ENCODE assay signal across 10 mouse cellular contexts in genomic region chrX:95738253-95738652, GRCm38 (mm10). TPM values are rescaled to one million over a fixed set of nuclear protein-coding genes. Genes with fewer than 3 reads are reported as not detected.
DNase-seq lines count a peak whose midpoint lies in the region; ATAC-seq and TF ChIP-seq lines count a peak whose summit lies in the region.
"Had no signal": no experiment of that assay in that cellular context is flagged by ENCODE, and none has a peak within 500 bp of the region (broad histone marks: within the 10 kb centered on the region; RNA-seq: fewer than 3 reads in every experiment).

No protein-coding gene starts in this region.

- no peak overlapping the region for H3K27ac ChIP-seq in heart, adult 2 months
- no peak overlapping the region for H3K27ac ChIP-seq in lung, postnatal 0 days (ENCODE audit: low read length)
- H3K27ac ChIP-seq in MEL (ENCODE audit: control insufficient read depth, low read depth, low read length): no peak overlapping the region
- H3K27ac ChIP-seq: embryonic facial prominence, embryonic 12.5 days; heart, embryonic 10.5 days had no signal

- no peaks in the 10 kb centered on the region for H3K9me3 ChIP-seq in lung, postnatal 0 days (ENCODE audit: low read length)
- no peaks in the 10 kb centered on the region for H3K9me3 ChIP-seq in MEL (replicated peaks; ENCODE audit: insufficient read depth, low read length)
- H3K9me3 ChIP-seq: embryonic facial prominence, embryonic 12.5 days; heart, embryonic 10.5 days had no signal

- no peaks in the 10 kb centered on the region for H3K79me2 ChIP-seq in heart, adult 2 months (replicated peaks; ENCODE audit: control insufficient read depth, insufficient read depth, low read length)
- H3K79me2 ChIP-seq in MEL (ENCODE audit: control insufficient read depth, insufficient read depth, low read length, poor library complexity): no peaks in the 10 kb centered on the region

- no peaks in the 10 kb centered on the region for H3K27me3 ChIP-seq in heart, adult 2 months (ENCODE audit: control insufficient read depth, insufficient read depth, low read length)
- no peaks in the 10 kb centered on the region for H3K27me3 ChIP-seq in lung, postnatal 0 days (replicated peaks; ENCODE audit: insufficient read depth, low read length)
- no peaks in the 10 kb centered on the region for H3K27me3 ChIP-seq in MEL (ENCODE audit: control insufficient read depth in 1 of 2, insufficient read depth in 2 of 2, low read length in 2 of 2)
- H3K27me3 ChIP-seq: embryonic facial prominence, embryonic 12.5 days had no signal

- TF ChIP-seq CTCF in heart, adult 2 months (IDR thresholded peaks at IDR 0.05): peak; percentile 77
- peak; percentile 55 for TF ChIP-seq CTCF in lung, postnatal 0 days (IDR thresholded peaks at IDR 0.05)
- TF ChIP-seq CTCF in MEL (IDR thresholded peaks at IDR 0.05 in 2 of 3, conservative IDR thresholded peaks at IDR 0.05 in 1 of 3; ENCODE audit: control insufficient read depth in 1 of 3, insufficient read depth in 1 of 3, low read depth in 2 of 3, low read length in 3 of 3, poor library complexity in 1 of 3, severe bottlenecking in 1 of 3): peak in 2 of 3 experiments; percentile 11 to 50; a peak in 3 of 6 replicates

- no peak overlapping the region for H3K9ac ChIP-seq in heart, adult 2 months (ENCODE audit: low read depth, low read length)
- H3K9ac ChIP-seq in lung, postnatal 0 days (replicated peaks; ENCODE audit: low read depth): no peak overlapping the region
- no peak overlapping the region for H3K9ac ChIP-seq in MEL (ENCODE audit: control insufficient read depth, low read depth, low read length, poor library complexity, severe bottlenecking)
- H3K9ac ChIP-seq: embryonic facial prominence, embryonic 12.5 days had no signal

- intact Hi-C loops in heart, adult 2 months (cut with DNase I): loop anchor here (1.0 to 5.0 kb wide), 2 partner anchors 51 to 486 kb away; no protein-coding TSS in a partner anchor
- intact Hi-C loops in heart, postnatal 25 days (cut with DNase I): loop anchor here (10.0 kb wide), 1 partner anchor 483 kb away; no protein-coding TSS in a partner anchor

- no peak for TF ChIP-seq EP300 in heart, adult 2 months (IDR thresholded peaks at IDR 0.05; ENCODE audit: insufficient read depth, low read depth, low read length)
- no peak for TF ChIP-seq EP300 in lung, postnatal 0 days (IDR thresholded peaks at IDR 0.05)
- TF ChIP-seq EP300 in MEL (IDR thresholded peaks at IDR 0.05; ENCODE audit: low read depth in 1 of 2, low read length in 2 of 2): no peak

- DNase-seq in heart, adult 2 months: no peak
- no peak for DNase-seq in heart, postnatal 25 days (ENCODE audit: low spot score)
- DNase-seq in lung, postnatal 0 days (ENCODE audit: low spot score): peak; percentile 19
- DNase-seq in lung, postnatal 25 days (ENCODE audit: low spot score): no peak
- DNase-seq in MEL (ENCODE audit: low read depth, low spot score): peak; percentile 10
- DNase-seq in kidney, postnatal 4 days: peak; percentile 13 to 15
- no peak for DNase-seq in T-cell, adult 2 months (ENCODE audit: low spot score)

- no peaks in the 10 kb centered on the region for H3K4me1 ChIP-seq in heart, adult 2 months (ENCODE audit: control insufficient read depth, insufficient read depth, low read length)
- H3K4me1 ChIP-seq in lung, postnatal 0 days (ENCODE audit: insufficient read depth, low read depth, low read length): no peaks in the 10 kb centered on the region
- no peaks in the 10 kb centered on the region for H3K4me1 ChIP-seq in MEL (ENCODE audit: control insufficient read depth in 1 of 2, insufficient read depth in 2 of 2, low read length in 2 of 2)
- H3K4me1 ChIP-seq: embryonic facial prominence, embryonic 12.5 days; heart, embryonic 10.5 days had no signal

- ATAC-seq in lung, postnatal 0 days: no peak
- ATAC-seq in frontal cortex, adult (ENCODE audit: low TSS enrichment): no peak

- no peak overlapping the region for H3K4me2 ChIP-seq in lung, postnatal 0 days (replicated peaks; ENCODE audit: low read depth, low read length)
- H3K4me2 ChIP-seq: embryonic facial prominence, embryonic 12.5 days had no signal

- TF ChIP-seq POLR2A in heart, adult 2 months (IDR thresholded peaks at IDR 0.05; ENCODE audit: insufficient read depth, low read depth, low read length): no peak
- no peak for TF ChIP-seq POLR2A in MEL (IDR thresholded peaks at IDR 0.05; ENCODE audit: control insufficient read depth in 1 of 2, insufficient read depth in 1 of 2, low read depth in 1 of 2, low read length in 2 of 2, poor library complexity in 1 of 2)

- WGBS in heart, adult 2 months: 36% methylated on average over 2 of the region's 2 CpGs
- 37% methylated on average over 2 of the region's 2 CpGs for WGBS in lung, postnatal 0 days

- H3K4me3 ChIP-seq in heart, adult 2 months: no peak overlapping the region
- H3K4me3 ChIP-seq in lung, postnatal 0 days (ENCODE audit: low read depth, low read length): no peak overlapping the region
- no peak overlapping the region for H3K4me3 ChIP-seq in MEL (ENCODE audit: control insufficient read depth in 1 of 2, insufficient read depth in 1 of 2, low read depth in 2 of 2, low read length in 2 of 2)
- H3K4me3 ChIP-seq: embryonic facial prominence, embryonic 12.5 days; heart, embryonic 10.5 days had no signal

- H3K36me3 ChIP-seq in heart, adult 2 months (ENCODE audit: control insufficient read depth, insufficient read depth, low read length): no peaks in the 10 kb centered on the region
- no peaks in the 10 kb centered on the region for H3K36me3 ChIP-seq in lung, postnatal 0 days (ENCODE audit: insufficient read depth, low read length)
- no peaks in the 10 kb centered on the region for H3K36me3 ChIP-seq in MEL (ENCODE audit: control insufficient read depth in 1 of 2, insufficient read depth in 2 of 2, low read length in 2 of 2)
- H3K36me3 ChIP-seq: embryonic facial prominence, embryonic 12.5 days; heart, embryonic 10.5 days had no signal

- TF ChIP-seq RAD21 in MEL (IDR thresholded peaks at IDR 0.05; ENCODE audit: low read depth, low read length): peak; percentile 66

TF ChIP-seq in MEL, 35 proteins besides CTCF, POLR2A, EP300 and RAD21:
- TF ChIP-seq SMC3 (IDR thresholded peaks at IDR 0.05; ENCODE audit: low read depth, low read length) (peak; percentile 68), ELF1 (IDR thresholded peaks at IDR 0.05; ENCODE audit: low read depth, low read length) (no peak), ZC3H11A (IDR thresholded peaks at IDR 0.05; ENCODE audit: low read depth, low read length) (peak; percentile 53), ZNF384 (IDR thresholded peaks at IDR 0.05; ENCODE audit: low read depth, low read length) (peak; percentile 44; the same call in 1 of the 2 replicates)

RNA-seq across cellular contexts. Expression of gene Zc3h12b, which starts 26.8 kb away (rescaled TPM):
- total RNA-seq in heart, adult 2 months (2021): 1 to 10 TPM in 1 of 2 experiments, under 1 TPM in 1; 0.73 to 1.2 TPM
- polyA plus RNA-seq in heart, adult 2 months (2012; rRNA removed): 0.32 and 0.51 TPM in 2 replicates
- under 1 TPM; 0.47 to 0.92 TPM for total RNA-seq in heart, postnatal 25 days (2021)
- polyA plus RNA-seq in lung, postnatal 0 days (2015; fragmentation: Nextera tagmentation; extraction: Ambion mirVana): 0.38 and 0.68 TPM in 2 replicates
- under 0.01 TPM in 1 of 2 replicates, not detected in the other for total RNA-seq in MEL (2012; rRNA removed)
- under 1 TPM in 1 of 2 experiments, not detected in 1; 0.17 TPM for polyA plus RNA-seq in MEL (2012; ENCODE audit: insufficient read depth in 1 of 2, insufficient read length in 2 of 2, low read depth in 1 of 2, low replicate concordance in 2 of 2, missing spikeins in 1 of 2)

Comparison
In these comparisons a context has a peak if more than half of its experiments do, and no peak if none do; other contexts are left out.
1. DNase-seq: peak in lung, postnatal 0 days (single experiment), MEL (single experiment) and kidney, postnatal 4 days (2 of 2); none in heart, adult 2 months (0 of 2), heart, postnatal 25 days (single experiment), lung, postnatal 25 days (single experiment) and T-cell, adult 2 months (single experiment).
2. Peak in every context shown above with its lines, with median percentiles within 50 percentile points of each other: CTCF ChIP-seq.